Mouse (Mus musculus) forebrain, embryonic 16.5 days (tissue): ENCODE measurements at regions not wholly inside any gene's neighbourhood (a gene's known extent, or its start where the extent isn't known, plus 50 kb on each side); places are given as distances from the start of the nearest gene placed in this dataset.

Experiments
- ATAC-seq: fragments of 200-750 bp; cut with Nextera tagmentation; 2 replicates; pipeline ENCODE4 v1.8.0; 2017; ENCODE audit warnings: mild to moderate bottlenecking, moderate library complexity
- H3K27ac ChIP-seq: fragments of 300-500 bp; sonication (generic); 2 replicates; pipeline ENCODE4 v1.5.1; 2014; ENCODE audit warnings: low read length, control low read depth
- H3K27me3 ChIP-seq: fragments of 300-500 bp; sonication (generic); replicated peaks from 2 replicates; pipeline ENCODE4 v1.6.1; 2014; ENCODE audit warnings: low read length; ENCODE audit not compliant: control insufficient read depth, insufficient read depth
- H3K36me3 ChIP-seq: fragments of 300-500 bp; sonication (generic); 2 replicates; pipeline ENCODE4 v1.6.1; 2014; ENCODE audit not compliant: control insufficient read depth, insufficient read depth
- H3K4me1 ChIP-seq: fragments of 300-500 bp; sonication (generic); replicated peaks from 2 replicates; pipeline ENCODE4 v1.6.1; 2014; ENCODE audit warnings: low read length; ENCODE audit not compliant: control insufficient read depth, insufficient read depth
- H3K4me2 ChIP-seq: fragments of 300-500 bp; sonication (generic); 2 replicates; pipeline ENCODE4 v1.6.1; 2014; ENCODE audit warnings: mild to moderate bottlenecking, low read length, control low read depth
- H3K4me3 ChIP-seq: fragments of 300-500 bp; sonication (generic); replicated peaks from 2 replicates; pipeline ENCODE4 v1.5.1; 2014; ENCODE audit warnings: mild to moderate bottlenecking, low read length, control low read depth
- H3K9ac ChIP-seq: fragments of 300-500 bp; sonication (generic); replicated peaks from 2 replicates; pipeline ENCODE4 v1.6.1; 2014; ENCODE audit warnings: low read depth, low read length, control low read depth
- H3K9me3 ChIP-seq: fragments of 300-500 bp; sonication (generic); 2 replicates; pipeline ENCODE4 v1.6.1; 2016; ENCODE audit warnings: low read length; ENCODE audit not compliant: control insufficient read depth
- WGBS: fragments of 180-500 bp; shearing (Covaris S2); extraction: QIAGEN DNeasy Blood & Tissue Kit; methylation state at CpG from one replicate; pipeline ENCODE4 v1.1.7; 2014; 5-methylcytosine and 5-hydroxymethylcytosine counted together

DNA sequence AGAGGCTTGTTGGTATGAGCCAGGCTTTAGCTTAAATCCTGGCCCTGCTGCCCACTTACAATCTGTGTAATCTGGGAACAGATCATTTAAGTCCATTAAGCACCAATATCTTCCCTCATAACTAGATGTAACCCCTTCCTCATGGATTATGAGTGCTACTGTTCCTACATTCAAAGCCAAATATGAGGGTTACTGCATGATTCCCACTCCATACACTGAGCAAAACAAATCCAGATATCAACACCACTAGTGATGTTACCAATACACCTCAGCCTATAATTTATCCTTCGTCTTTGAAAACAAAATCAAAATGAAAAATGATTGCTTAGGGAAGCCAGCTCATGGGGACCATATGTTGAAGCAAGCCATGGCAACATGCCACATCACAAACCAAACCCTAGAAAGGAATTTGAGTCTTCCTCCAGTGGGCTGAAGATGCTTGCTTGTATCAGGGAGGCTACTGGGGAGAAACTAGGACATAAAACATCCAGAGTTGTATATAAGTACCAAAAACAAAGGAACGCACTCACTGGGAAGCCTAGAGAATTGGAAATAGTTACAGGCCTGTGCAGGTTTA is 531.8 kb upstream of the Cdh11 start:
- Histone ChIP-seq H3K4me3 (no peak overlapping the region), H3K9me3 (no peaks in the 10 kb centered on the region), H3K27me3 (peaks cover 35% of the 10 kb centered on the region), H3K4me1 (no peaks in the 10 kb centered on the region), H3K9ac (no peak overlapping the region), H3K4me2 (no peak overlapping the region), H3K36me3 (no peaks in the 10 kb centered on the region), H3K27ac (no peak overlapping the region)
- no peak for ATAC-seq
- WGBS, result 84% methylated on average over 2 of the region's 2 CpGs

DNA sequence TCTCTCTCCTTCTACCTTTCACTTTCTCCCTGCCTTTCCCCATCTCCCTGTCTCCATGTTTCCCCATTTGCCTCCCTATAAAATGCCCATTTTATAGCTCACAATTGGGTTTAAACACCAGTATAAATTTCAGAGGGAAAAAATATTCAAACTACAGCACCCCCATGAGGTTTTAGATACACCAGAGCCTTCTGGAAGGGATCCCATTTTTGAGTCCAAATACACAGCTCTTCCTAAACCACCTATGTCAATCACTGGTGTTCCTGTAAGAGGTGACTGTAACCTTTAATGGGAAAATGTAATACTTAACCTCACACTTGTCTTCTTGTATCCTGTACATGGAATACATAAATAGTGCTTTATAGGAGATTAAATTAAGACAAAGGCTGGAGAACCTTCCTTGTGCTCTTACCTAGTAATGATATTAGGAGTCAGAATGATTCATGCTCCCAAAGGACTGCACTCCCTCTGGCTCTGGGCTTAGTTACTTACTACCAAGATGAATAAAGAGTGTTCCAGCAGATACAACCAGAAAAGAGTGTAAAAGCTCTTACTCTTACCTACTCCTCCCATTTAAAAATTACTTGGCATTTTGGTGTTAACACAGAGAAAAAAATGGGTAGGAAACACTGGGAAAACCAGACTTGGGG is 538.7 kb upstream of the Cdh11 start:
- H3K27me3 ChIP-seq, result no peaks in the 10 kb centered on the region; the same call in 1 of the 2 replicates
- H3K9me3 ChIP-seq, result no peaks in the 10 kb centered on the region
- H3K4me1 ChIP-seq, result no peaks in the 10 kb centered on the region
- ATAC-seq, result no peak
- no peak overlapping the region for H3K27ac ChIP-seq
- H3K4me2 ChIP-seq, result no peak overlapping the region
- no peak overlapping the region for H3K4me3 ChIP-seq
- no peaks in the 10 kb centered on the region for H3K36me3 ChIP-seq
- H3K9ac ChIP-seq, result no peak overlapping the region

DNA sequence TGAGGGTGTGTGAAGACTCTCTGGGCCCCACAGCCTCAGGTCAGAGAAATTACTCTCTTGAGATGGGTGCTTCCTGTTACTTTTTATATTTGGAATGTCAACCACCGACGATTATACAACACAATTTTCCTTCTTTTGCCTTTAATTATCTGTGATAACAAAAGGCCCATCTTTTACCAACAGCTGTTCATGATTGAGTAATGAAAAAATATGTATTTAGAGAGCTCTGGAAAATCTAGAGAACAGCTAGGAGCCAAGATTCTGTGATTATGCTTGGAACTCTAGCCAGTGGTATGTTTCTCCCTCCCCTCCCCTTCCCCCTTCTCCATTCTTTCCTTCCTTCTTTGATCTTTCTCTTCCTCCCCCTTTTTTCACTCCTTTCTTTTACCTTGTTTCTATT is 546.0 kb upstream of the Cdh11 start:
- Histone ChIP-seq H3K4me2 (no peak overlapping the region), H3K27me3 (no peaks in the 10 kb centered on the region), H3K27ac (no peak overlapping the region), H3K4me1 (0 out of 2 replicates have a peak, but pooled peaks cover 2% of the 10 kb centered on the region), H3K9ac (no peak overlapping the region), H3K4me3 (no peak overlapping the region), H3K36me3 (no peaks in the 10 kb centered on the region), H3K9me3 (no peaks in the 10 kb centered on the region)
- 79% methylated on average over 2 of the region's 2 CpGs for WGBS
- no peak for ATAC-seq

DNA sequence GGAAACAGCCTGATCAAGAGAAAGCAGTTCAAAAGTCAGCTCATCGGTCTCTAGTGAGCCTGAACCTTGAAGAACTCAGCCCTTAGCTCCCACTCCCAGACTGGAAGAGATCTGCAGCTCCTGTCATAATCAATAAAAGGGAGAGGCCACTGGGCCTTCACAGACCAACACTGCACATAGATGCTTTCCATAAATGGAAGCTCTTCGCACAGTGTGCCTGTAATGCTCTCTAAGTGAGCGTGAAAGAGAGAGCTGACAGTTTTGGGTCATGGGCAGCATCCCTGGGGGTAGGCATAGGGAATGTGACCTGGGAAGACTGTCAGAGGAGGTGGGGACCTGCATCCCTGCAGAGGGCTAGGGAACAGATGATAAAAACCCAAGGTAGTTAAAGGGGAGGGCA is 551.9 kb upstream of the Cdh11 start:
- H3K4me3 ChIP-seq, result no peak overlapping the region
- H3K9me3 ChIP-seq, result no peaks in the 10 kb centered on the region
- H3K36me3 ChIP-seq, result no peaks in the 10 kb centered on the region
- 0 out of 2 replicates have a peak, but pooled peaks cover 2% of the 10 kb centered on the region for H3K4me1 ChIP-seq
- H3K27me3 ChIP-seq, result no peaks in the 10 kb centered on the region
- H3K27ac ChIP-seq, result no peak overlapping the region
- 89% methylated on average over 3 of the region's 3 CpGs for WGBS
- H3K4me2 ChIP-seq, result no peak overlapping the region
- ATAC-seq, result no peak
- H3K9ac ChIP-seq, result no peak overlapping the region

DNA sequence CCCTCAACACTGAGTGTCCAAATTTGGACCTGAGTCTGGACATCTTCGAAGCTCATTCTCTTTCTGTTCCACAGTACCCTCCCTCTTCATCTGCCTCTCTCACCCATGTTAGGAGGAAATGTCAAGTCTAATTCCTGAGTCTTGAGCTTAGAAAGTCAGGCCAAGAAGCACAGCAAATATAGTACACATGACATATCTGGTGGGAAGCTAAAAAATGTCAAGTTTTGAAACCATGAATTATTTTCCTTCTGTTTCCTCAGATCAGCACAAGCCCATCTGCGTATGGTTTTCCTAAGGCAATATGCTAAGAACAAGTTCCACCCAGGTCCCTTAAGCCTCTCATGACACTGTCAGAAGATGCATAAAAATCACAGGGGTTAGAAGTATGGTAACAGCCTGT is 553.6 kb upstream of the Cdh11 start:
- ATAC-seq, result no peak
- H3K9me3 ChIP-seq, result no peaks in the 10 kb centered on the region
- H3K27ac ChIP-seq, result no peak overlapping the region
- H3K36me3 ChIP-seq, result no peaks in the 10 kb centered on the region
- no peaks in the 10 kb centered on the region for H3K27me3 ChIP-seq
- H3K9ac ChIP-seq, result no peak overlapping the region
- 90% methylated on average over 2 of the region's 2 CpGs for WGBS
- no peak overlapping the region for H3K4me3 ChIP-seq
- 0 out of 2 replicates have a peak, but pooled peaks cover 2% of the 10 kb centered on the region for H3K4me1 ChIP-seq
- no peak overlapping the region for H3K4me2 ChIP-seq

DNA sequence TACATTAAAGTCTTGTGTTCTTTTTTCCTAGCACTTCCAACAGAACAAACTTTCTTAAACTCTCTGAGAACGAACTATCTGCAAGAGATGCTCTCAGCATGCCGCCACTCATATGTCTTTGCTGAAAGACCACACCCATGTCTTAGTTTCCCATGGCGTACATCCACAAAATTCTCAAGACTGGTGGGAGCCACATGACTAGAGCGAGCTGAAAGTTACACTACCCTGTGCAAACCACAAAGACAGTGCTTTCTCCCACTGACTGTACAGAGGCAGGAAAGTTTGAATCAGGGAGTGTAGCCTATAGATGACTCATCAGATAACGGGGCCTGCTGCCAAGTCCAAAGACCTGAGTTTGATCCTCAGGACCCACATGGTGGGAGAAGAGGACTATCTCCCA is 554.5 kb upstream of the Cdh11 start:
- H3K36me3 ChIP-seq, result no peaks in the 10 kb centered on the region
- no peak overlapping the region for H3K4me2 ChIP-seq
- no peak overlapping the region for H3K9ac ChIP-seq
- H3K4me1 ChIP-seq, result 0 out of 2 replicates have a peak, but pooled peaks cover 2% of the 10 kb centered on the region
- no peaks in the 10 kb centered on the region for H3K27me3 ChIP-seq
- no peaks in the 10 kb centered on the region for H3K9me3 ChIP-seq
- no peak overlapping the region for H3K27ac ChIP-seq
- 91% methylated on average over 5 of the region's 5 CpGs for WGBS
- no peak for ATAC-seq
- no peak overlapping the region for H3K4me3 ChIP-seq

DNA sequence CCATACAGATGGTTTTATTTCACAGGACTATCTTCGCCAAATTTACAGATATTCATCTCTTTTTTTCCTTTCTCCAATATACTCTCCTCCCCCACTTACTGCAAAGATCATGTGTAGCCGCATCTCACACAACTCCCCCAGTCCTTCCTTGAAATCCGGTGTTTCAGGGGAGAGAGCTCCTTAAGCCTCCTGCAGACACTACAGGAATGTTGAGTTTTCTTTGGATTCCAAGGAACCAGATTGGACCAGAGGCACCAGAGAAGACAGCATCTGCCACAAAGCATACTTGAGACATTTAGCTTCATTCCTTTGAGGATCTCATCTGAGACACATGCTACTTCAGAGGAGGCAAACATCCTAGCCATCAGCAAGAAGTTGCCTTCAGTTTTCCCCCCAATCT is 558.4 kb upstream of the Cdh11 start:
- H3K27me3 ChIP-seq, result no peaks in the 10 kb centered on the region
- H3K4me3 ChIP-seq, result no peak overlapping the region
- no peak overlapping the region for H3K27ac ChIP-seq
- H3K9ac ChIP-seq, result no peak overlapping the region
- H3K4me1 ChIP-seq, result no peaks in the 10 kb centered on the region
- 85% methylated on average over 3 of the region's 3 CpGs for WGBS
- no peaks in the 10 kb centered on the region for H3K9me3 ChIP-seq
- no peak overlapping the region for H3K4me2 ChIP-seq
- no peak for ATAC-seq
- H3K36me3 ChIP-seq, result no peaks in the 10 kb centered on the region

DNA sequence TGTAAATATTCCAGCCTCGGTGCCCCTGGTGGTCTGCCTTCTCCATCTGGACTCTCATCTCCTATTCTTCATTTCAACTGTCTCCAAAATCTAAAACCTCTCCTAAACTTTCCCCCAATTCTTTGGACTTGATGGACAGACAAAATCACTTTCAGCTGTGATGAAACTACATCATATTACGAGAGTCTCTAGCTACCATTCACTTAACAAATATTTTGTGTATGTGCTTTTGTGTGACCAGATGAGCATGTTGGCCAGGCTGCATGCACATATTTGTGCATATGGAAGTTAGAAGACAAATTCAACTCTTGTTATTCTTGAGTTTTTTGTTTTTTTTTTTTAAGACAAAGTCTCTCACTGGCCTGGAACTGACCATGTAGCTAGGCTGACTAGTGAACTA is 559.4 kb upstream of the Cdh11 start:
- no peaks in the 10 kb centered on the region; the same call in 1 of the 2 replicates for H3K9me3 ChIP-seq
- H3K4me3 ChIP-seq, result no peak overlapping the region
- no peak overlapping the region for H3K9ac ChIP-seq
- no peak overlapping the region for H3K4me2 ChIP-seq
- H3K27ac ChIP-seq, result no peak overlapping the region
- WGBS, result 79% methylated on average over 2 of the region's 2 CpGs
- no peaks in the 10 kb centered on the region for H3K36me3 ChIP-seq
- H3K4me1 ChIP-seq, result no peaks in the 10 kb centered on the region
- ATAC-seq, result no peak
- H3K27me3 ChIP-seq, result no peaks in the 10 kb centered on the region

DNA sequence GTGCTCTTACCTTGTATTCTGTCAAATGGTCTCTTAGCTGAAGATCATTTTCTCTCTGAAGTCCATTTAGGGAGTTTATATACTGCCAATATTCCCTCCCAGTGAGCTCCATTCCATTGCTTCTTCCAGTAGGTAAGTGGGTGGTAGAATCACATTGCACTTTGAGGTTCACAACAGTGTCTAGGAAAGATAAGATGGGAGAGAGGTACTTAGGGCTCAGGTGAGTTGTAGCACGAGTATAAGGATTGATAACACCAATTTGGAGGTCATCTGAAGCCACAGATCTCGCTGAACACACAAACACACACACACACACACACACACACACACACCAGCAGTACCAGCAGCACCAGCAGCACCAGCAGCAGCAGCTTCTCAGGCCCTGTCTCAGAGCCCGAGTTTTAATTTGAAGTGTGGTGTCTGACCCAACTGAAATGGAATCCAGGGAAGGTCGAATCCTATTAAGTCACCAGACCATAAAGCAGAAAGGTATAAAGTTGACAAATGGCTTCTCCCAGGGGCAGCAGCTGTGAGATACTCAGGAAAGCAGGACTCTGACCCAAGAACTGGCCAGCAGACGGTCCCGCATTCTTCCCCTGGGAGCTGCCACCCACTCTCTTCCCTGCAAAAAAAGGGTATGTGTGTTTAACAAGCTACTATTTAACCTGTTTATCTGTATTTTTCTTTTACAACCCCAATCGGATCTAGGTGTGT is 561.9 kb upstream of the Cdh11 start:
- WGBS, result 68% methylated on average over 7 of the region's 7 CpGs
- no peak overlapping the region for H3K27ac ChIP-seq
- no peak for ATAC-seq
- H3K27me3 ChIP-seq, result no peaks in the 10 kb centered on the region
- H3K4me2 ChIP-seq, result no peak overlapping the region
- no peak overlapping the region for H3K4me3 ChIP-seq
- H3K9me3 ChIP-seq, result no peaks in the 10 kb centered on the region; the same call in 1 of the 2 replicates
- H3K4me1 ChIP-seq, result no peaks in the 10 kb centered on the region
- H3K9ac ChIP-seq, result no peak overlapping the region
- no peaks in the 10 kb centered on the region for H3K36me3 ChIP-seq
